Mouse (Mus musculus) 3134 (cell line): ENCODE results near the gene Sept7.
"Not testable (repeated sequence)": the region's sequence is repeated elsewhere in the genome, so short reads cannot be mapped to it uniquely, and the experiment has no call there.

Experiments used
- DNase-seq: peaks from one replicate; pipeline ENCODE4 v3.0.0-alpha.2; 2011; ENCODE audit warnings: low spot score; ENCODE audit not compliant: insufficient read length; ENCODE audit errors: extremely low read depth

Gene Sept7

GRCm38 (mm10) chr9:25252283-25252726 lies at the start of gene Sept7:
Sept7 (plus strand) TSS chr9:25252439.
- DNase-seq, result peak; percentile 98

GRCm38 (mm10) chr9:25208087-25208803 lies 44.0 kb upstream of the Sept7 start:
- DNase-seq, result no peak

- no peak for DNase-seq
Observed at GRCm38 (mm10) chr9:25212309-25213163, 39.7 kb upstream of the Sept7 start.

GRCm38 (mm10) chr9:25213164-25213557 lies 39.1 kb upstream of the Sept7 start:
- no peak for DNase-seq

GRCm38 (mm10) chr9:25215411-25215810 lies 36.8 kb upstream of the Sept7 start:
- no peak for DNase-seq

- DNase-seq, result no peak
Observed at GRCm38 (mm10) chr9:25216210-25216609, 36.0 kb upstream of the Sept7 start.

- no peak for DNase-seq
Observed at GRCm38 (mm10) chr9:25218954-25219353, 33.3 kb upstream of the Sept7 start.

- no peak for DNase-seq
Observed at GRCm38 (mm10) chr9:25219882-25220281, 32.4 kb upstream of the Sept7 start.

GRCm38 (mm10) chr9:25224959-25225358 lies 27.3 kb upstream of the Sept7 start:
- no peak for DNase-seq

- no peak for DNase-seq
Observed at GRCm38 (mm10) chr9:25229740-25230139, 22.5 kb upstream of the Sept7 start.

- DNase-seq, result no peak
Observed at GRCm38 (mm10) chr9:25230213-25231039, 21.8 kb upstream of the Sept7 start.

GRCm38 (mm10) chr9:25241065-25241464 lies 11.2 kb upstream of the Sept7 start:
- no peak for DNase-seq

GRCm38 (mm10) chr9:25241783-25242182 lies 10.5 kb upstream of the Sept7 start:
- DNase-seq, result not testable (repeated sequence)

- peak; percentile 34 for DNase-seq
Observed at GRCm38 (mm10) chr9:25242266-25242665, 10.0 kb upstream of the Sept7 start.

GRCm38 (mm10) chr9:25243926-25244657 lies 8.1 kb upstream of the Sept7 start:
- DNase-seq, result peak; percentile 50

GRCm38 (mm10) chr9:25245125-25245524 lies 7.1 kb upstream of the Sept7 start:
- no peak for DNase-seq

GRCm38 (mm10) chr9:25246508-25246907 lies 5.7 kb upstream of the Sept7 start:
- DNase-seq, result no peak

GRCm38 (mm10) chr9:25251174-25251573 lies 1.1 kb upstream of the Sept7 start:
- DNase-seq, result no peak

- peak; percentile 95 for DNase-seq
Observed at GRCm38 (mm10) chr9:25251611-25252282, 492 bp upstream of the Sept7 start.
